Mouse (Mus musculus) liver, embryonic 16.5 days (tissue): ENCODE data around the gene Chn2. TPM values are rescaled to one million over a fixed set of nuclear protein-coding genes. Genes with fewer than 3 reads are reported as not detected.
"Not testable (repeated sequence)": the region's sequence is repeated elsewhere in the genome, so short reads cannot be mapped to it uniquely, and the experiment has no call there.

Experiments
- ATAC-seq: fragments of 200-750 bp; cut with Nextera tagmentation; 2 replicates; pipeline ENCODE4 v1.8.0; 2017; ENCODE audit warnings: low read depth, mild to moderate bottlenecking, moderate number of reproducible peaks, moderate library complexity
- H3K27ac ChIP-seq: fragments of 300-500 bp; sonication (generic); 2 replicates; pipeline ENCODE4 v1.5.1; 2014; ENCODE audit warnings: mild to moderate bottlenecking, low read length
- H3K27me3 ChIP-seq: fragments of 300-500 bp; sonication (generic); 2 replicates; pipeline ENCODE4 v1.6.1; 2014; ENCODE audit warnings: low read depth, low read length, mixed read lengths; ENCODE audit not compliant: control insufficient read depth, insufficient read depth
- H3K36me3 ChIP-seq: fragments of 300-500 bp; sonication (generic); 2 replicates; pipeline ENCODE4 v1.6.1; 2014; ENCODE audit warnings: mild to moderate bottlenecking; ENCODE audit not compliant: control insufficient read depth, insufficient read depth
- H3K4me1 ChIP-seq: fragments of 300-500 bp; sonication (generic); 2 replicates; pipeline ENCODE4 v1.6.1; 2014; ENCODE audit warnings: low read depth, low read length, mixed read lengths; ENCODE audit not compliant: control insufficient read depth
- H3K4me2 ChIP-seq: fragments of 300-500 bp; sonication (generic); 2 replicates; pipeline ENCODE4 v1.6.1; 2014; ENCODE audit warnings: low read depth, low read length, mixed read lengths
- H3K4me3 ChIP-seq: fragments of 300-500 bp; sonication (generic); 2 replicates; pipeline ENCODE4 v1.5.1; 2014; ENCODE audit warnings: low read depth, mild to moderate bottlenecking, low read length
- H3K9ac ChIP-seq: fragments of 300-500 bp; sonication (generic); 2 replicates; pipeline ENCODE4 v1.6.1; 2014; ENCODE audit warnings: low read depth, low read length
- H3K9me3 ChIP-seq: fragments of 300-500 bp; sonication (generic); replicated peaks from 2 replicates; pipeline ENCODE4 v1.6.1; 2016; ENCODE audit warnings: low read length; ENCODE audit not compliant: control insufficient read depth
- WGBS: fragments of 180-500 bp; shearing (Covaris S2); extraction: QIAGEN DNeasy Blood & Tissue Kit; methylation state at CpG from one replicate; pipeline ENCODE4 v1.1.7; 2014; ENCODE audit not compliant: insufficient replicate concordance; 5-methylcytosine and 5-hydroxymethylcytosine counted together
- polyA plus RNA-seq: library from polyadenylated mRNA; unstranded; fragments of >200 nt; fragmentation: Nextera tagmentation; extraction: Ambion mirVana; gene quantifications from 2 replicates; pipeline ENCODE4 v1.2.1, GENCODE M21; 2015

The Chn2 gene
- polyA plus RNA-seq, 1 experiment from 2014 or later: 4.2 TPM

GRCm38 (mm10) chr6:54166991-54167546 lies 127.7 kb downstream of the Chn2 start:
- no peak overlapping the region for H3K9ac ChIP-seq
- no peak overlapping the region for H3K4me3 ChIP-seq
- H3K27ac ChIP-seq: no peak overlapping the region
- H3K4me1 ChIP-seq: no peaks in the 10 kb centered on the region; the same call in 1 of the 2 replicates
- no peak overlapping the region for H3K4me2 ChIP-seq
- H3K36me3 ChIP-seq: no peaks in the 10 kb centered on the region
- no peaks in the 10 kb centered on the region for H3K9me3 ChIP-seq
- no peaks in the 10 kb centered on the region for H3K27me3 ChIP-seq
- WGBS: 69% methylated on average over 7 of the region's 7 CpGs
- no peak for ATAC-seq

GRCm38 (mm10) chr6:54170286-54170894 lies 131.0 kb downstream of the Chn2 start:
- Histone ChIP-seq H3K9me3 (no peaks in the 10 kb centered on the region), H3K9ac (no peak overlapping the region), H3K4me3 (no peak overlapping the region), H3K27ac (no peak overlapping the region), H3K36me3 (no peaks in the 10 kb centered on the region), H3K4me2 (no peak overlapping the region), H3K27me3 (no peaks in the 10 kb centered on the region), H3K4me1 (no peaks in the 10 kb centered on the region)
- no peak for ATAC-seq
- WGBS: 68% methylated on average over 11 of the region's 11 CpGs

DNA sequence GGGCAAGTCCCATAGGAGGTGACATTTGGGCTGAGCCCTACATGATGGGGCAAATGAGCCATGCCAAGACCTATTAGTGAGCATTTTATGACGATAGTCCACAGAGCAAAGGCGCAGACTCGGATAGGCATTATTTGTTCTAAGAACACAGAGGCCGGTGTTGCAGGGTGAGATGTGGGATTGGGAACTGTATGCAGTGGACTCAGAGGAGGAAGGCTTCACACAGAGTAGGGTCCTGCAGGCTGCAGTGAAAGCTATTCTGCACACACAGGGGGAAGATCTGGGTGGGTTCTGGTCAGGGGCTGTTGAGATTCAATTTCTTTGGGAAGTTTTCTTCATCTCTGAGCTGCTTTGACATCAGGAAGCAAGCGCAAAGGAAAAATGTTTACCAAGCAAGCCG lies 132.0 kb downstream of the Chn2 start:
- H3K4me1 ChIP-seq: no peaks in the 10 kb centered on the region
- H3K36me3 ChIP-seq: no peaks in the 10 kb centered on the region
- H3K9me3 ChIP-seq: no peaks in the 10 kb centered on the region
- WGBS: 62% methylated on average over 6 of the region's 6 CpGs
- H3K4me2 ChIP-seq: no peak overlapping the region
- H3K27ac ChIP-seq: no peak overlapping the region
- ATAC-seq: no peak
- H3K4me3 ChIP-seq: no peak overlapping the region
- no peak overlapping the region for H3K9ac ChIP-seq
- no peaks in the 10 kb centered on the region for H3K27me3 ChIP-seq

DNA sequence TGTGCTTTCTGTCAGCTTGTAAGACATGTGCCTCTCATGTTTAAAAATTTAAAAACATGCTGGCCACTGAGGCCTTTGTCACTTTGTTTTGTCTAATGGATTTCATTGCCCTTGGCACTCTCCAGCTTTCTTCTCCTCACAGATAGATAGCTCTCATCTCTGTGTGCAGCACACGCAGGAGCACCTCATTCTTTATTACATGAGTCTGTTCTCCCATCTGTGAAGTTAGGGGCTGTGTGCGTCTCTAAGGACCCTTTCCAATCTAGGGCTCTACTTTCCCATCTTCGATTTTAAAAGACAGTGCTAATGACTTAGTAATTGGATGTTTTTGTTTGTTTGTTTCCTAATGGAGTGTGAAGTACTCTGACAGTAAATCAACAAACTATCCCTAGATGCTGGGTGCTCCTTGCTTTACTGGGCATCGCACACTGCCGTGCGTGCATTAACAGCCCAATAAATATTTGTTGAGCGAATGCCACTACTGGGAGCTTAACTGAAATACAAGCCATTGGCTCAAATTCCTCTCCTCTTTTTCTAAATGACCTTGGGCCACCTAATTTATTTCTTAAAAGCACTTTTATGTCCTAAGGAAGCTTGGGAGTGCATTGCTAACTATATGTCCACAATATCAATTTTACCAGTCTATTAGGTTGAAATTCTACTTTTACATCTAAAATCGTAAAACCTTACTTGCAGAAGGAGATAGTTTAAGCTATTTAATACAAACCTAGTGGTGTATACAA lies 136.3 kb downstream of the Chn2 start:
- 71% methylated on average over 8 of the region's 8 CpGs for WGBS
- Histone ChIP-seq H3K4me2 (no peak overlapping the region), H3K27me3 (no peaks in the 10 kb centered on the region), H3K27ac (no peak overlapping the region), H3K4me3 (no peak overlapping the region), H3K9ac (no peak overlapping the region), H3K36me3 (no peaks in the 10 kb centered on the region), H3K9me3 (no peaks in the 10 kb centered on the region), H3K4me1 (peaks cover 2% of the 10 kb centered on the region; the same call in 1 of the 2 replicates)
- no peak for ATAC-seq

- H3K4me2 ChIP-seq, H3K4me1 ChIP-seq, ATAC-seq, H3K9ac ChIP-seq, H3K36me3 ChIP-seq, H3K9me3 ChIP-seq, H3K4me3 ChIP-seq, H3K27me3 ChIP-seq, H3K27ac ChIP-seq: not testable (repeated sequence)
- 67% methylated on average over 6 of the region's 6 CpGs for WGBS
Observed at GRCm38 (mm10) chr6:54177081-54177480, 137.7 kb downstream of the Chn2 start.

GRCm38 (mm10) chr6:54179056-54179873 lies 139.9 kb downstream of the Chn2 start:
- Histone ChIP-seq H3K9ac (no peak overlapping the region), H3K4me3 (no peak overlapping the region), H3K36me3 (no peaks in the 10 kb centered on the region), H3K4me2 (no peak overlapping the region), H3K9me3 (no peaks in the 10 kb centered on the region), H3K4me1 (peaks cover 2% of the 10 kb centered on the region; the same call in 1 of the 2 replicates), H3K27ac (peak overlapping the region; percentile 79), H3K27me3 (no peaks in the 10 kb centered on the region)
- 60% methylated on average over 1 of the region's 1 CpGs for WGBS
- ATAC-seq: peak; percentile 95

GRCm38 (mm10) chr6:54179874-54180212 lies 140.5 kb downstream of the Chn2 start:
- Histone ChIP-seq H3K27ac (peak overlapping the region; percentile 76), H3K4me2 (no peak overlapping the region), H3K9ac (no peak overlapping the region), H3K9me3 (no peaks in the 10 kb centered on the region), H3K27me3 (no peaks in the 10 kb centered on the region), H3K36me3 (no peaks in the 10 kb centered on the region), H3K4me1 (peaks cover 2% of the 10 kb centered on the region; the same call in 1 of the 2 replicates), H3K4me3 (no peak overlapping the region)
- no peak for ATAC-seq
- 41% methylated on average over 6 of the region's 6 CpGs for WGBS

- WGBS: 53% methylated on average over 14 of the region's 14 CpGs
- no peaks in the 10 kb centered on the region for H3K4me1 ChIP-seq
- H3K36me3 ChIP-seq: no peaks in the 10 kb centered on the region
- H3K9ac ChIP-seq: no peak overlapping the region
- ATAC-seq: no peak
- no peak overlapping the region for H3K27ac ChIP-seq
- H3K9me3 ChIP-seq: no peaks in the 10 kb centered on the region
- no peak overlapping the region for H3K4me2 ChIP-seq
- H3K4me3 ChIP-seq: no peak overlapping the region
- H3K27me3 ChIP-seq: no peaks in the 10 kb centered on the region
Observed at GRCm38 (mm10) chr6:54183825-54184578, 144.6 kb downstream of the Chn2 start.
